Mouse (Mus musculus) cortical plate, adult 2 months (tissue): Measurements from ENCODE around the gene Nfia.

Experiments
- CTCF ChIP-seq: fragments of 200-500 bp; IDR thresholded peaks from 2 replicates; pipeline ENCODE4 v1.5.1; 2011; ENCODE audit warnings: mild to moderate bottlenecking, control low read depth, low read length; ENCODE audit not compliant: insufficient read depth; ENCODE audit errors: extremely low read depth
- POLR2A ChIP-seq: fragments of 200-500 bp; IDR thresholded peaks from 2 replicates; pipeline ENCODE4 v1.6.1; 2011; ENCODE audit warnings: mild to moderate bottlenecking, low read length, control low read depth; ENCODE audit not compliant: insufficient read depth; ENCODE audit errors: extremely low read depth

DNA sequence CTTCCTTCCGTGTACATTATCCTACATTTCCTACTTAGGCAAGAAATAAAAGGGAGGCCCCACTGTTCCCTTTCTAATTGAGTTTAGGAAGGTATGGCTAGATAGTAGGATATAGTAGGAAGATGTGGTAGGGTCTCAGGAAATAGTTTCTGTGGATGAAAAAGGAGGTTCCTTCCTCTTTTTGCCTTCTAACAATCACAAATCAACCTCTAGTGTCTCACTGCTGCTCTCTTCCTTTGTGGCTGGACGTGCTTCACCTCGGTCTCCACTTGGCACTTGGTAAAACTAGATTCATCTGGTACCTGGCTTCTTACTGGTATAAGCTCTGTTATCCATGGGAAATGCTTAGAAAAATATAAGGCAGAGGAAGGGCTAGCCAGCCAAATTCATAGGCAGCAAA is 65.2 kb downstream of the Nfia start:
- TF ChIP-seq POLR2A: no peak
- TF ChIP-seq CTCF: no peak
